Mouse (Mus musculus): ENCODE measurements around the gene Duox2. TPM values are rescaled to one million over a fixed set of nuclear protein-coding genes. Genes with fewer than 3 reads are reported as not detected.

Duox2 gene
- polyA plus RNA-seq, 1 experiment from 2014 or later, result 0.06 TPM

GRCm38 (mm10) chr2:122301081-122301920 lies 3.1 kb upstream of the Duox2 start:
- under 1% methylated on average over 48 of the region's 48 CpGs for WGBS
- Histone ChIP-seq H3K36me3 (ENCODE audit: control insufficient read depth, insufficient read depth, low read length) (no peaks in the 10 kb centered on the region), H3K4me1 (ENCODE audit: control insufficient read depth, insufficient read depth, low read length) (peaks cover 15% of the 10 kb centered on the region; the same call in 1 of the 2 replicates), H3K4me3 (ENCODE audit: low read depth, low read length) (peak overlapping the region; percentile 24), H3K27ac (ENCODE audit: low read length) (no peak overlapping the region), H3K27me3 (ENCODE audit: control insufficient read depth, insufficient read depth, low read length) (peaks cover 65% of the 10 kb centered on the region), H3K9ac (replicated peaks; ENCODE audit: low read depth, low read length) (no peak overlapping the region), H3K9me3 (ENCODE audit: control insufficient read depth, low read depth, low read length) (no peaks in the 10 kb centered on the region), H3K4me2 (replicated peaks; ENCODE audit: low read depth, low read length) (peak overlapping the region; percentile 66)
- no peak for ATAC-seq (ENCODE audit: insufficient number of reproducible peaks, insufficient read depth, low FRiP score, low read depth)

- Histone ChIP-seq H3K9ac (replicated peaks; ENCODE audit: low read depth, low read length) (no peak overlapping the region), H3K4me2 (replicated peaks; ENCODE audit: low read depth, low read length) (no peak overlapping the region), H3K9me3 (ENCODE audit: control insufficient read depth, low read depth, low read length) (no peaks in the 10 kb centered on the region), H3K4me1 (ENCODE audit: control insufficient read depth, insufficient read depth, low read length) (peaks cover 15% of the 10 kb centered on the region; the same call in 1 of the 2 replicates), H3K4me3 (ENCODE audit: low read depth, low read length) (no peak overlapping the region), H3K27me3 (ENCODE audit: control insufficient read depth, insufficient read depth, low read length) (peaks cover 65% of the 10 kb centered on the region), H3K36me3 (ENCODE audit: control insufficient read depth, insufficient read depth, low read length) (no peaks in the 10 kb centered on the region), H3K27ac (ENCODE audit: low read length) (no peak overlapping the region)
- ATAC-seq (ENCODE audit: insufficient number of reproducible peaks, insufficient read depth, low FRiP score, low read depth), result no peak
- 8% methylated on average over 14 of the region's 14 CpGs for WGBS
These were observed 2.4 kb upstream of the Duox2 start for GRCm38 (mm10) chr2:122300656-122301020.

DNA sequence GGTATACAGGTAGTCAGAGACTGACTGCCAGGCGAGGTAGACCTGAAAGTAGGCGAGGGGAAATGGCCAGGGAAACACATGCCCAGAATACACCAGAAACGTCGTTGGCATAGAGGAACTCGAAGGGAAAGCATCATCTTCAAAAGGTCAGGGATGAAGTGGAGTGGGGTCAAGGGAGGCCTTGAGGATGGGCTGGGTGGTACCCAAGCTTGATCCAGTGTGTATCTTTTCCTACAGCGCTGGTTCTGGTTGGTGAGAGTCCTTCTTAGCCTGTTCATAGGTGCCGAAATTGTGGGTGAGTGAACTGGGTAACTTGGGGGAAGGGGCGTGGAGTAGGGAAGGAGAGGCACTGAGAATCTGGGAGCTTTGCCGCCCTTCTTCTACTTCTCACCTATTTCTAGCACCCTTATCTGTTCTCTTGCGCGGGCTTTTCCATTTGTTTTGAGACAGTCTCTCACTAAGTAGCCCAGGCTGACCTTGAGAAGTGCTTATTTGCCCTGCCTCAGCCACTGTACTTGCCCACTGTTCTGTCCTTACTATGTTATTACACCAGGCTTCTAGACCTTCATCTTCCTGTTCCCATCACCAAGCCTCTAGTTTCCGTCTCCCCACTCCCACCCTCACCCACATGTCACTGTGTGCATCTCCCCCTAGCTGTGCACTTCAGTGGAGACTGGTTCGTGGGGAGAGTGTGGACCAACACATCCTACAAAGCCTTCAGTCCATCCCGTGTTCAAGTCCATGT lies 1.8 kb upstream of the Duox2 start:
- no peak overlapping the region for H3K9ac ChIP-seq (replicated peaks; ENCODE audit: low read depth, low read length)
- H3K4me3 ChIP-seq (ENCODE audit: low read depth, low read length), result no peak overlapping the region
- peaks cover 68% of the 10 kb centered on the region for H3K27me3 ChIP-seq (ENCODE audit: control insufficient read depth, insufficient read depth, low read length)
- H3K9me3 ChIP-seq (ENCODE audit: control insufficient read depth, low read depth, low read length), result no peaks in the 10 kb centered on the region
- no peak overlapping the region for H3K27ac ChIP-seq (ENCODE audit: low read length)
- 11% methylated on average over 14 of the region's 14 CpGs for WGBS
- no peak overlapping the region for H3K4me2 ChIP-seq (replicated peaks; ENCODE audit: low read depth, low read length)
- H3K36me3 ChIP-seq (ENCODE audit: control insufficient read depth, insufficient read depth, low read length), result no peaks in the 10 kb centered on the region
- H3K4me1 ChIP-seq (ENCODE audit: control insufficient read depth, insufficient read depth, low read length), result peaks cover 15% of the 10 kb centered on the region; the same call in 1 of the 2 replicates
- ATAC-seq (ENCODE audit: insufficient number of reproducible peaks, insufficient read depth, low FRiP score, low read depth), result no peak

DNA sequence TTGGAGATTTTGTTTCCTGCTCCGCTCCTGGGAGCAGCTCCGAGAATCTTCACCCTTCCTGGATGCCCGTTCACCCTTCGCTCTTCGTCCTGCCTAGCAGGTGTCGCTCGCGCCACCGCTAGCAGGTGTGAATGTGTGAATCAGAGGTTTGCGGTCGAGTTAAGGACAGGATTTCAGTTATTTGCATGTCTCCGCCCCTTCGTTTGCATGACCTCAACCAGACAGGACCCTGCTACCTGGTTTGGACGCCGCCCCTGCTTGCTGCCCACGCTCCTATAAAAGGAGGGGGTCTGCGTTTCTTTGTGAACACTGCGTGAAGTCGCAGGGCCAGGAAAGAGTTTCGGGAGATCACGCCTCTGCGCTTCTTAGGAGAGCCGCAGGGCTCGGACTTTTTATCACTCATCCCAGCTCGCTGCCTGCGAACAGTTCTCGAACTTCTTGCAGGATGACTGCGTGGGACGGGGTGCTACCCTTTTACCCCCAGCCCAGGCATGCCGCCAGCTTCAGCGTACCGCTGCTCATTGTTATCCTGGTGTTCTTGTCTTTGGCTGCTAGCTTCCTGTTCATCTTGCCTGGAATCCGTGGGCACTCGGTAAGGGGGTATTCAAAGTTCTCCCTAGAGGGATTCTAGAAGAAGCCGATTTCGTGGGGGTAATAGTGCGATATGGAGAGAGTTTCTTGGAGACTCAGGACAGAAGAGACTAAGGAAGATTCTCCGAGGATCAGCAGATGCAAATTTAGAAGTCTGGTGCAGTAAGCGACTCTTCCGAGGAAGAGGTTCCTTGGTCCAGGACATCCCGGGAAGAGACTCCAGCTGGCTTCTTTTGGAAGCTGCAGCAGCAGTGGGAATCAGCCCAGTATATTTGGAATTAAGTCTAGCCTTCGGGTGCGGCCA lies 594 bp upstream of the Duox2 start, which contains the start of gene Duoxa2:
Duoxa2 (plus strand) TSS at position 305 of the 895 bp plus-strand sequence.
- peak within 1 kb of the TSS; percentile 28 for H3K4me2 ChIP-seq (replicated peaks; ENCODE audit: low read depth, low read length)
- H3K4me1 ChIP-seq (ENCODE audit: control insufficient read depth, insufficient read depth, low read length), result peaks cover 15% of the 10 kb centered on the region; the same call in 1 of the 2 replicates
- no peak within 1 kb of the TSS for H3K27ac ChIP-seq (ENCODE audit: low read length)
- no peaks in the 10 kb centered on the region for H3K36me3 ChIP-seq (ENCODE audit: control insufficient read depth, insufficient read depth, low read length)
- H3K9me3 ChIP-seq (ENCODE audit: control insufficient read depth, low read depth, low read length), result no peaks in the 10 kb centered on the region
- ATAC-seq (ENCODE audit: insufficient number of reproducible peaks, insufficient read depth, low FRiP score, low read depth), result 0 out of 2 replicates have a peak, but pooled peaks have one; percentile 14
- H3K27me3 ChIP-seq (ENCODE audit: control insufficient read depth, insufficient read depth, low read length), result peaks cover 68% of the 10 kb centered on the region
- H3K9ac ChIP-seq (replicated peaks; ENCODE audit: low read depth, low read length), result no peak within 1 kb of the TSS
- under 1% methylated on average over 43 of the region's 43 CpGs for WGBS
- H3K4me3 ChIP-seq (ENCODE audit: low read depth, low read length), result peak within 1 kb of the TSS; percentile 14

DNA sequence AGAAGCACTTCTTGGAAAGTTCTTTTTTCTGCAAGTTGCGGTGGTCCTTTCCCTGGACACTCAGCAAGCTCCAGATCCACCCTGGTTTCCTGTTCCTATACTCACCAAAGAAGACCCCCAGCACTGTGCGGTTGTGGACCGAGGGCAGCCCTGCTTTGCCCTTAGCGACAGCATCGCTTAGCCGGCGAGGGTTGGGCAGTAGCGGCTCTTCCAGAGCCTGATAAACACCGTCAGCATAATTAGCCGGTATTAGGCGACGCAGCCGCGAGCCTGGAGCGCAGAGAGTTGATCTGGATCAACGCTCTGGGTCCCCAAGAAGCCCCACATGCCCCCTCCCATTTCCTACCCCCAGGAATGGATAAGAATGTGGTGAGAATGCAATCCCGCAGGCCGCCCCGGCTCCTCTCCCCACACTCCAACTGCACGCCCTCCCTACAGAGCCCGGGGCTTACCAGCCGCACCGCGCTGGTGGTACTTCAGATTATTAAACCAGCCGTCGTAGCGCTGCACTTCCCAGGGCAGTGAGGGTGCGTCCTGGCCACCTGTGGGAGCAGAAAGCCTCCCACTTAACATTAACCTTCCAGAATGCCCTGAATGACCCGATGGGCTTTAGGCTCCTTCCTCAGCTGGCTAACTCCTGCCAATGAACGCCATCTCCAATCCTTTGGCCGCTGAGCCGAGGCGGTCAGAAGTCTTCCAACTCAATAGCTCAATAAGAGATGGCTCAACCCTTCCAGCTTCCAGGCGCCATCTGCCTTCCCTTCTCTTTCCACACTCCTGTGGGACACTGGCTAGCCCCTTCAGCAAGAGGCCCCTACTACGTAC lies 766 bp downstream of the Duox2 start:
- ATAC-seq (ENCODE audit: insufficient number of reproducible peaks, insufficient read depth, low FRiP score, low read depth), result no peak
- no peak overlapping the region for H3K4me2 ChIP-seq (replicated peaks; ENCODE audit: low read depth, low read length)
- 2% methylated on average over 35 of the region's 35 CpGs for WGBS
- H3K27me3 ChIP-seq (ENCODE audit: control insufficient read depth, insufficient read depth, low read length), result peaks cover 57% of the 10 kb centered on the region
- peak overlapping the region; percentile 1; the same call in 1 of the 2 replicates for H3K4me3 ChIP-seq (ENCODE audit: low read depth, low read length)
- H3K9me3 ChIP-seq (ENCODE audit: control insufficient read depth, low read depth, low read length), result no peaks in the 10 kb centered on the region
- H3K9ac ChIP-seq (replicated peaks; ENCODE audit: low read depth, low read length), result no peak overlapping the region
- H3K36me3 ChIP-seq (ENCODE audit: control insufficient read depth, insufficient read depth, low read length), result no peaks in the 10 kb centered on the region
- no peak overlapping the region for H3K27ac ChIP-seq (ENCODE audit: low read length)
- H3K4me1 ChIP-seq (ENCODE audit: control insufficient read depth, insufficient read depth, low read length), result peaks cover 15% of the 10 kb centered on the region; the same call in 1 of the 2 replicates

GRCm38 (mm10) chr2:122294916-122295315 lies 3.3 kb downstream of the Duox2 start:
- H3K4me1 ChIP-seq (ENCODE audit: control insufficient read depth, insufficient read depth, low read length), result peaks cover 8% of the 10 kb centered on the region; the same call in 1 of the 2 replicates
- H3K9ac ChIP-seq (replicated peaks; ENCODE audit: low read depth, low read length), result no peak overlapping the region
- H3K4me3 ChIP-seq (ENCODE audit: low read depth, low read length), result no peak overlapping the region
- peaks cover 35% of the 10 kb centered on the region for H3K27me3 ChIP-seq (ENCODE audit: control insufficient read depth, insufficient read depth, low read length)
- WGBS, result 6% methylated on average over 7 of the region's 7 CpGs
- no peaks in the 10 kb centered on the region for H3K9me3 ChIP-seq (ENCODE audit: control insufficient read depth, low read depth, low read length)
- no peak for ATAC-seq (ENCODE audit: insufficient number of reproducible peaks, insufficient read depth, low FRiP score, low read depth)
- H3K36me3 ChIP-seq (ENCODE audit: control insufficient read depth, insufficient read depth, low read length), result no peaks in the 10 kb centered on the region
- no peak overlapping the region for H3K27ac ChIP-seq (ENCODE audit: low read length)
- H3K4me2 ChIP-seq (replicated peaks; ENCODE audit: low read depth, low read length), result no peak overlapping the region

- Histone ChIP-seq H3K4me1 (ENCODE audit: control insufficient read depth, insufficient read depth, low read length) (no peaks in the 10 kb centered on the region), H3K27ac (ENCODE audit: low read length) (no peak overlapping the region), H3K4me2 (replicated peaks; ENCODE audit: low read depth, low read length) (no peak overlapping the region), H3K27me3 (ENCODE audit: control insufficient read depth, insufficient read depth, low read length) (no peaks in the 10 kb centered on the region), H3K36me3 (ENCODE audit: control insufficient read depth, insufficient read depth, low read length) (no peaks in the 10 kb centered on the region), H3K9me3 (ENCODE audit: control insufficient read depth, low read depth, low read length) (no peaks in the 10 kb centered on the region), H3K9ac (replicated peaks; ENCODE audit: low read depth, low read length) (no peak overlapping the region), H3K4me3 (ENCODE audit: low read depth, low read length) (no peak overlapping the region)
- no peak for ATAC-seq (ENCODE audit: insufficient number of reproducible peaks, insufficient read depth, low FRiP score, low read depth)
- WGBS, result 60% methylated on average over 7 of the region's 7 CpGs
These were observed 12.1 kb downstream of the Duox2 start for GRCm38 (mm10) chr2:122286137-122286536.

Data from stomach, embryonic 14.5 days (tissue).